In genomic region chrX:7574885-7575231, GRCm38 (mm10) we compare ENCODE assay signal across 9 mouse cellular contexts. TPM values are rescaled to one million over a fixed set of nuclear protein-coding genes. Genes with fewer than 3 reads are reported as not detected.
A peak's percentile ranks its signal among the peaks of the same experiment; 100 is the strongest.
DNase-seq lines count a peak whose midpoint lies in the region; ATAC-seq lines count a peak whose summit lies in the region.
"Had no signal": no experiment of that assay in that cellular context is flagged by ENCODE, and none has a peak within 500 bp of the region (broad histone marks: within the 10 kb centered on the region; RNA-seq: fewer than 3 reads in every experiment).

No protein-coding gene starts in this region.

- H3K9ac ChIP-seq in neural tube, embryonic 11.5 days (ENCODE audit: low read length), result no peak overlapping the region
- H3K9ac ChIP-seq in limb, embryonic 15.5 days, result no peak overlapping the region
- H3K9ac ChIP-seq in stomach, embryonic 15.5 days, result no peak overlapping the region

- no peak for DNase-seq in neural tube, embryonic 11.5 days (ENCODE audit: low spot score)
- no peak for DNase-seq in neural tube, embryonic 10.5 days (ENCODE audit: extremely low spot score, low spot score)
- DNase-seq in right cerebral cortex, postnatal 36 days (ENCODE audit: low spot score in 2 of 2), result no peak
- DNase-seq in ovary, postnatal 36 days (ENCODE audit: low spot score), result no peak

- peak overlapping the region; percentile 44 for H3K4me2 ChIP-seq in neural tube, embryonic 11.5 days (ENCODE audit: low read depth)
- peak overlapping the region; percentile 60 for H3K4me2 ChIP-seq in limb, embryonic 15.5 days
- peak overlapping the region; percentile 52 for H3K4me2 ChIP-seq in stomach, embryonic 15.5 days

- no peak overlapping the region for H3K27ac ChIP-seq in neural tube, embryonic 11.5 days (ENCODE audit: low read depth, low read length)
- H3K27ac ChIP-seq in limb, embryonic 15.5 days, result peak overlapping the region; percentile 55; the same call in 1 of the 2 replicates
- H3K27ac ChIP-seq in stomach, embryonic 15.5 days, result no peak overlapping the region

- no peak for ATAC-seq in erythroblast, adult 5-6 weeks (replicated peaks; ENCODE audit: low FRiP score, poor library complexity, severe bottlenecking)
- no peak for ATAC-seq in neural tube, embryonic 11.5 days (ENCODE audit: insufficient read depth, low FRiP score, low TSS enrichment)
- ATAC-seq in limb, embryonic 15.5 days (ENCODE audit: insufficient number of reproducible peaks, low FRiP score, low TSS enrichment, low read depth), result no peak
- ATAC-seq in stomach, embryonic 15.5 days (ENCODE audit: insufficient read depth, low FRiP score, low read depth), result no peak

- no peaks in the 10 kb centered on the region; the same call in 1 of the 2 replicates for H3K36me3 ChIP-seq in erythroblast, embryonic 14.5 days (ENCODE audit: control insufficient read depth)
- no peaks in the 10 kb centered on the region for H3K36me3 ChIP-seq in neural tube, embryonic 11.5 days (ENCODE audit: control insufficient read depth, insufficient read depth, low read length)
- no peaks in the 10 kb centered on the region for H3K36me3 ChIP-seq in limb, embryonic 15.5 days
- no peaks in the 10 kb centered on the region for H3K36me3 ChIP-seq in stomach, embryonic 15.5 days

- 26% methylated on average over 5 of the region's 6 CpGs for WGBS in neural tube, embryonic 11.5 days
- WGBS in limb, embryonic 15.5 days, result 26% methylated on average over 5 of the region's 6 CpGs
- 24% methylated on average over 6 of the region's 6 CpGs for WGBS in stomach, embryonic 15.5 days

- peaks cover 43% of the 10 kb centered on the region for H3K4me1 ChIP-seq in erythroblast, embryonic 14.5 days (ENCODE audit: control insufficient read depth)
- H3K4me1 ChIP-seq in neural tube, embryonic 11.5 days (ENCODE audit: control insufficient read depth, insufficient read depth, low read length), result 0 out of 2 replicates have a peak, but pooled peaks cover 5% of the 10 kb centered on the region
- H3K4me1 ChIP-seq in limb, embryonic 15.5 days, result peaks cover 9% of the 10 kb centered on the region; the same call in 1 of the 2 replicates
- H3K4me1 ChIP-seq in stomach, embryonic 15.5 days, result peaks cover 3% of the 10 kb centered on the region; the same call in 1 of the 2 replicates

- H3K27me3 ChIP-seq in erythroblast, embryonic 14.5 days (ENCODE audit: control insufficient read depth), result peaks cover 3% of the 10 kb centered on the region
- H3K27me3 ChIP-seq in neural tube, embryonic 11.5 days (ENCODE audit: control insufficient read depth, insufficient read depth, low read length), result no peaks in the 10 kb centered on the region
- H3K27me3 ChIP-seq in limb, embryonic 15.5 days, result no peaks in the 10 kb centered on the region
- H3K27me3 ChIP-seq in stomach, embryonic 15.5 days (replicated peaks), result no peaks in the 10 kb centered on the region

- peak overlapping the region; percentile 81 for H3K4me3 ChIP-seq in erythroblast, embryonic 14.5 days (replicated peaks)
- peak overlapping the region; percentile 54 for H3K4me3 ChIP-seq in neural tube, embryonic 11.5 days (ENCODE audit: low read depth, low read length)
- H3K4me3 ChIP-seq in limb, embryonic 15.5 days, result peak overlapping the region; percentile 59
- H3K4me3 ChIP-seq in stomach, embryonic 15.5 days (replicated peaks), result peak overlapping the region; percentile 61

- H3K9me3 ChIP-seq in erythroblast, embryonic 14.5 days (ENCODE audit: control insufficient read depth, low read length), result peaks cover 10% of the 10 kb centered on the region
- no peaks in the 10 kb centered on the region for H3K9me3 ChIP-seq in neural tube, embryonic 11.5 days (ENCODE audit: control insufficient read depth, low read length)
- no peaks in the 10 kb centered on the region for H3K9me3 ChIP-seq in limb, embryonic 15.5 days
- no peaks in the 10 kb centered on the region for H3K9me3 ChIP-seq in stomach, embryonic 15.5 days

RNA-seq across cellular contexts. Expression of gene Ppp1r3f, which starts 0.8 kb away (rescaled TPM):
- 0.05 and 0.10 TPM in 2 replicates for polyA plus RNA-seq in erythroblast, embryonic 14.5 days (2012)
- not detected in 2 replicates for total RNA-seq in erythroblast, adult 5-6 weeks (2015; ENCODE audit: low replicate concordance)
- 0.68 TPM in 1 of 2 replicates, not detected in the other for total RNA-seq in erythroblast, adult 5-6 weeks (2017; ENCODE audit: low replicate concordance)
- polyA plus RNA-seq in neural tube, embryonic 11.5 days (2014; fragmentation: Nextera tagmentation; extraction: Ambion mirVana), result 1.7 and 2.1 TPM in 2 replicates
- 1.4 and 1.9 TPM in 2 replicates for polyA plus RNA-seq in limb, embryonic 15.5 days (2015; fragmentation: Nextera tagmentation; extraction: Ambion mirVana)
- polyA plus RNA-seq in stomach, embryonic 15.5 days (2015; fragmentation: Nextera tagmentation; extraction: Ambion mirVana), result 1.6 and 2.0 TPM in 2 replicates

RNA-seq across cellular contexts. Expression of gene Foxp3, which starts 1.4 kb away (rescaled TPM):
- polyA plus RNA-seq in erythroblast, embryonic 14.5 days (2012), result 0.07 TPM in 1 of 2 replicates, not detected in the other
- total RNA-seq in erythroblast, adult 5-6 weeks (2015; ENCODE audit: low replicate concordance), result not detected in 2 replicates
- total RNA-seq in erythroblast, adult 5-6 weeks (2017; ENCODE audit: low replicate concordance), result not detected in 2 replicates
- polyA plus RNA-seq in neural tube, embryonic 11.5 days (2014; fragmentation: Nextera tagmentation; extraction: Ambion mirVana), result not detected in 2 replicates
- not detected in 2 replicates for polyA plus RNA-seq in limb, embryonic 15.5 days (2015; fragmentation: Nextera tagmentation; extraction: Ambion mirVana)
- polyA plus RNA-seq in stomach, embryonic 15.5 days (2015; fragmentation: Nextera tagmentation; extraction: Ambion mirVana), result 0.04 and 0.12 TPM in 2 replicates

RNA-seq across cellular contexts. Expression of gene Ccdc22, which starts 30.5 kb away (rescaled TPM):
- polyA plus RNA-seq in erythroblast, embryonic 14.5 days (2012), result 2.8 and 3.4 TPM in 2 replicates
- 3.1 and 4.0 TPM in 2 replicates for total RNA-seq in erythroblast, adult 5-6 weeks (2015; ENCODE audit: low replicate concordance)
- total RNA-seq in erythroblast, adult 5-6 weeks (2017; ENCODE audit: low replicate concordance), result 6.0 and 6.4 TPM in 2 replicates
- 28.4 and 29.2 TPM in 2 replicates for polyA plus RNA-seq in neural tube, embryonic 11.5 days (2014; fragmentation: Nextera tagmentation; extraction: Ambion mirVana)
- 27.8 and 28.4 TPM in 2 replicates for polyA plus RNA-seq in limb, embryonic 15.5 days (2015; fragmentation: Nextera tagmentation; extraction: Ambion mirVana)
- polyA plus RNA-seq in stomach, embryonic 15.5 days (2015; fragmentation: Nextera tagmentation; extraction: Ambion mirVana), result 28.0 and 29.0 TPM in 2 replicates

RNA-seq across cellular contexts. Expression of gene Cacna1f, which starts 32.0 kb away (rescaled TPM):
- polyA plus RNA-seq in erythroblast, embryonic 14.5 days (2012), result 0.01 TPM in 1 of 2 replicates, not detected in the other
- total RNA-seq in erythroblast, adult 5-6 weeks (2015; ENCODE audit: low replicate concordance), result not detected in 2 replicates
- not detected in 2 replicates for total RNA-seq in erythroblast, adult 5-6 weeks (2017; ENCODE audit: low replicate concordance)
- polyA plus RNA-seq in neural tube, embryonic 11.5 days (2014; fragmentation: Nextera tagmentation; extraction: Ambion mirVana), result not detected in 2 replicates
- 0.05 and 0.07 TPM in 2 replicates for polyA plus RNA-seq in limb, embryonic 15.5 days (2015; fragmentation: Nextera tagmentation; extraction: Ambion mirVana)
- polyA plus RNA-seq in stomach, embryonic 15.5 days (2015; fragmentation: Nextera tagmentation; extraction: Ambion mirVana), result 0.04 TPM in 1 of 2 replicates, not detected in the other
- total RNA-seq: hematopoietic stem cell, adult 5-6 weeks had no signal
